15 mouse cellular contexts compared by ENCODE assay signal in genomic region chr2:163710606-163711159, GRCm38 (mm10). TPM values are rescaled to one million over a fixed set of nuclear protein-coding genes. Genes with fewer than 3 reads are reported as not detected.
DNase-seq lines count a peak whose midpoint lies in the region; ATAC-seq lines count a peak whose summit lies in the region.
"Had no signal": no experiment of that assay in that cellular context is flagged by ENCODE, and none has a peak within 500 bp of the region (broad histone marks: within the 10 kb centered on the region; RNA-seq: fewer than 3 reads in every experiment).

No protein-coding gene starts in this region.

- H3K27me3 ChIP-seq in midbrain, embryonic 11.5 days (ENCODE audit: control insufficient read depth, insufficient read depth, low read length), result no peaks in the 10 kb centered on the region
- H3K27me3 ChIP-seq in midbrain, embryonic 16.5 days (ENCODE audit: control insufficient read depth, insufficient read depth, low read depth, low read length), result no peaks in the 10 kb centered on the region
- H3K27me3 ChIP-seq in heart, embryonic 14.5 days (ENCODE audit: control insufficient read depth, insufficient read depth, low read length), result no peaks in the 10 kb centered on the region
- H3K27me3 ChIP-seq: forebrain, embryonic 12.5 days; megakaryocyte, embryonic 14.5 days; neural tube, embryonic 12.5 days had no signal

- H3K36me3 ChIP-seq in midbrain, embryonic 11.5 days (ENCODE audit: control insufficient read depth, insufficient read depth, low read length), result no peaks in the 10 kb centered on the region
- H3K36me3 ChIP-seq in midbrain, embryonic 16.5 days (ENCODE audit: control insufficient read depth, insufficient read depth, low read length), result no peaks in the 10 kb centered on the region
- peaks cover 16% of the 10 kb centered on the region for H3K36me3 ChIP-seq in heart, embryonic 14.5 days (ENCODE audit: control insufficient read depth, insufficient read depth, low read length)
- H3K36me3 ChIP-seq: neural tube, embryonic 12.5 days had no signal

- no peak overlapping the region for H3K4me3 ChIP-seq in midbrain, embryonic 11.5 days (ENCODE audit: low read depth, low read length)
- no peak overlapping the region for H3K4me3 ChIP-seq in midbrain, embryonic 16.5 days (ENCODE audit: low read depth, low read length)
- no peak overlapping the region for H3K4me3 ChIP-seq in heart, embryonic 14.5 days (ENCODE audit: control insufficient read depth in 1 of 2, insufficient read depth in 1 of 2, low read depth in 1 of 2, low read length in 2 of 2)
- H3K4me3 ChIP-seq: forebrain, embryonic 12.5 days; hindbrain, embryonic 10.5 days; megakaryocyte, embryonic 14.5 days; neural tube, embryonic 12.5 days had no signal

- no peaks in the 10 kb centered on the region for H3K4me1 ChIP-seq in midbrain, embryonic 11.5 days (ENCODE audit: control insufficient read depth, insufficient read depth, low read length)
- H3K4me1 ChIP-seq in midbrain, embryonic 16.5 days (ENCODE audit: control insufficient read depth, insufficient read depth, low read length), result no peaks in the 10 kb centered on the region
- peaks cover 37 to 55% of the 10 kb centered on the region in 2 experiments for H3K4me1 ChIP-seq in heart, embryonic 14.5 days (ENCODE audit: control insufficient read depth in 2 of 2, insufficient read depth in 2 of 2, low read length in 2 of 2)
- H3K4me1 ChIP-seq: forebrain, embryonic 12.5 days; hindbrain, embryonic 10.5 days had no signal

- no peaks in the 10 kb centered on the region for H3K9me3 ChIP-seq in midbrain, embryonic 11.5 days (ENCODE audit: control insufficient read depth, low read length)
- H3K9me3 ChIP-seq in midbrain, embryonic 16.5 days (replicated peaks; ENCODE audit: control insufficient read depth, low read length, poor library complexity, severe bottlenecking), result no peaks in the 10 kb centered on the region
- no peaks in the 10 kb centered on the region for H3K9me3 ChIP-seq in heart, embryonic 14.5 days (ENCODE audit: control insufficient read depth, low read length)
- H3K9me3 ChIP-seq: forebrain, embryonic 12.5 days; G1E; hindbrain, embryonic 10.5 days; megakaryocyte, embryonic 14.5 days; neural tube, embryonic 12.5 days had no signal

- ATAC-seq in midbrain, embryonic 11.5 days (ENCODE audit: low FRiP score), result no peak
- ATAC-seq in midbrain, embryonic 16.5 days, result no peak
- ATAC-seq in heart, embryonic 14.5 days (ENCODE audit: insufficient number of reproducible peaks, insufficient read depth, low FRiP score, low read depth), result no peak
- ATAC-seq in activated CD4-positive, CD25-positive, alpha-beta regulatory T cell, adult 4 months, result no peak

- 85% methylated on average over 5 of the region's 5 CpGs for WGBS in midbrain, embryonic 11.5 days
- 82% methylated on average over 5 of the region's 5 CpGs for WGBS in midbrain, embryonic 16.5 days
- WGBS in heart, embryonic 14.5 days, result 48% methylated on average over 5 of the region's 5 CpGs

- no peak overlapping the region for H3K9ac ChIP-seq in midbrain, embryonic 11.5 days (ENCODE audit: low read length)
- H3K9ac ChIP-seq in midbrain, embryonic 16.5 days (ENCODE audit: low read depth, low read length), result no peak overlapping the region
- H3K9ac ChIP-seq in heart, embryonic 14.5 days (ENCODE audit: low read length), result peak overlapping the region; percentile 45
- H3K9ac ChIP-seq: forebrain, embryonic 12.5 days; neural tube, embryonic 12.5 days had no signal

- DNase-seq in midbrain, embryonic 11.5 days (ENCODE audit: low spot score, missing footprints), result peak; percentile 17
- peak; percentile 98 for DNase-seq in heart, adult 11 months
- peak; percentile 73 for DNase-seq in lung, postnatal 36 days
- DNase-seq in frontal cortex, postnatal 10 days (ENCODE audit: low spot score in 2 of 2), result no peak
- DNase-seq in urinary bladder, postnatal 36 days (ENCODE audit: low spot score in 2 of 2), result no peak
- DNase-seq: right cerebral cortex, postnatal 25 days had no signal

- H3K4me2 ChIP-seq in midbrain, embryonic 11.5 days, result no peak overlapping the region
- H3K4me2 ChIP-seq in midbrain, embryonic 16.5 days (ENCODE audit: low read length), result no peak overlapping the region
- H3K4me2 ChIP-seq in heart, embryonic 14.5 days (ENCODE audit: low read length), result no peak overlapping the region
- H3K4me2 ChIP-seq: forebrain, embryonic 12.5 days; neural tube, embryonic 12.5 days had no signal

- H3K27ac ChIP-seq in midbrain, embryonic 11.5 days (ENCODE audit: low read depth, low read length), result no peak overlapping the region
- no peak overlapping the region for H3K27ac ChIP-seq in midbrain, embryonic 16.5 days (ENCODE audit: low read length)
- H3K27ac ChIP-seq in heart, embryonic 14.5 days (replicated peaks in 1 of 2; ENCODE audit: control insufficient read depth in 1 of 2, insufficient read depth in 1 of 2, low read depth in 2 of 2, low read length in 2 of 2), result peak overlapping the region; percentile 70 to 81
- H3K27ac ChIP-seq: forebrain, embryonic 12.5 days; hindbrain, embryonic 10.5 days; neural tube, embryonic 12.5 days; stomach, postnatal 0 days had no signal

RNA-seq across cellular contexts. Expression of gene Ada, which starts 39.4 kb away (rescaled TPM):
- 5.6 and 6.1 TPM in 2 replicates for polyA plus RNA-seq in midbrain, embryonic 11.5 days (2014; fragmentation: Nextera tagmentation; extraction: Ambion mirVana)
- polyA plus RNA-seq in midbrain, embryonic 16.5 days (2015; fragmentation: Nextera tagmentation; extraction: Ambion mirVana), result 4.0 and 4.4 TPM in 2 replicates
- 2.3 and 4.0 TPM in 2 replicates for polyA plus RNA-seq in heart, embryonic 14.5 days (2014; fragmentation: Nextera tagmentation; extraction: Ambion mirVana)
- 10 to 100 TPM in 1 of 2 experiments, 1 to 10 TPM in 1; 8.1 to 10.8 TPM for polyA plus RNA-seq in activated CD4-positive, CD25-positive, alpha-beta regulatory T cell, adult 4 months (2017; shearing (Covaris generic))

RNA-seq across cellular contexts. Expression of gene Pkig, which starts 52.5 kb away (rescaled TPM):
- polyA plus RNA-seq in midbrain, embryonic 11.5 days (2014; fragmentation: Nextera tagmentation; extraction: Ambion mirVana), result 153 and 162 TPM in 2 replicates
- polyA plus RNA-seq in midbrain, embryonic 16.5 days (2015; fragmentation: Nextera tagmentation; extraction: Ambion mirVana), result 134 TPM in 2 replicates
- polyA plus RNA-seq in heart, embryonic 14.5 days (2014; fragmentation: Nextera tagmentation; extraction: Ambion mirVana), result 324 and 359 TPM in 2 replicates
- 1 to 10 TPM; 4.2 to 6.4 TPM for polyA plus RNA-seq in activated CD4-positive, CD25-positive, alpha-beta regulatory T cell, adult 4 months (2017; shearing (Covaris generic))

Comparison
In these comparisons a context has a peak if more than half of its experiments do, and no peak if none do; other contexts are left out.
1. DNase-seq: peak in midbrain, embryonic 11.5 days (single experiment), heart, adult 11 months (single experiment) and lung, postnatal 36 days (single experiment); none in frontal cortex, postnatal 10 days (0 of 2) and urinary bladder, postnatal 36 days (0 of 2).
2. H3K27ac ChIP-seq: peak in heart, embryonic 14.5 days (2 of 2); none in midbrain, embryonic 11.5 days (single experiment) and midbrain, embryonic 16.5 days (single experiment).
3. RNA of gene Pkig, which starts 52.5 kb away (polyA plus RNA-seq): 324 to 359 TPM in heart, embryonic 14.5 days, 153 to 162 TPM in midbrain, embryonic 11.5 days and 134 TPM in midbrain, embryonic 16.5 days; 4.2 to 6.4 TPM in activated CD4-positive, CD25-positive, alpha-beta regulatory T cell, adult 4 months; every median in the first group is over 10 times any median in the second.